Mouse (Mus musculus) c-Kit-positive CD71-positive TER-119-negative erythroid progenitor cells, embryonic 14.5 days (primary cell): Measurements from ENCODE around the gene Plk2.

Experiments
- DNase-seq: peaks from one replicate; pipeline ENCODE4 v3.0.0-alpha.2; 2013; ENCODE audit warnings: low read depth

Plk2 gene

GRCm38 (mm10) chr13:110412572-110413209 lies 17.8 kb downstream of the Plk2 start:
- DNase-seq, result no peak

- DNase-seq, result no peak
Measured at GRCm38 (mm10) chr13:110418656-110419055, 23.8 kb downstream of the Plk2 start.

GRCm38 (mm10) chr13:110419640-110420039 lies 24.8 kb downstream of the Plk2 start:
- no peak for DNase-seq

- no peak for DNase-seq
Measured at GRCm38 (mm10) chr13:110422434-110422833, 27.6 kb downstream of the Plk2 start.

- DNase-seq, result no peak
Measured at GRCm38 (mm10) chr13:110425512-110426222, 30.8 kb downstream of the Plk2 start.

- no peak for DNase-seq
Measured at GRCm38 (mm10) chr13:110431388-110431787, 36.5 kb downstream of the Plk2 start.

- DNase-seq, result no peak
Measured at GRCm38 (mm10) chr13:110432062-110432566, 37.3 kb downstream of the Plk2 start.

- DNase-seq, result no peak
Measured at GRCm38 (mm10) chr13:110432613-110433012, 37.8 kb downstream of the Plk2 start.

GRCm38 (mm10) chr13:110436692-110437091 lies 41.8 kb downstream of the Plk2 start:
- DNase-seq, result no peak

GRCm38 (mm10) chr13:110438624-110439023 lies 43.8 kb downstream of the Plk2 start:
- no peak for DNase-seq

GRCm38 (mm10) chr13:110444335-110444734 lies 49.5 kb downstream of the Plk2 start:
- DNase-seq, result no peak

- DNase-seq, result no peak
Measured at GRCm38 (mm10) chr13:110444894-110445293, 50.0 kb downstream of the Plk2 start.

- DNase-seq, result no peak
Measured at GRCm38 (mm10) chr13:110446434-110446833, 51.6 kb downstream of the Plk2 start.

- DNase-seq, result no peak
Measured at GRCm38 (mm10) chr13:110450056-110450455, 55.2 kb downstream of the Plk2 start.
